Mouse (Mus musculus) cerebellum, adult 2 months (tissue): ENCODE data around the gene Lrrc75a.

Experiments used
- CTCF ChIP-seq: fragments of 200-500 bp; IDR thresholded peaks from 2 replicates; pipeline ENCODE4 v1.5.1; 2011; ENCODE audit warnings: low read depth, mild to moderate bottlenecking, control low read depth, low read length, moderate library complexity, borderline replicate concordance; ENCODE audit not compliant: insufficient read depth
- POLR2A ChIP-seq: fragments of 200-500 bp; IDR thresholded peaks from 2 replicates; pipeline ENCODE4 v1.6.1; 2011; ENCODE audit warnings: low read length, control low read depth, borderline replicate concordance; ENCODE audit not compliant: insufficient read depth

DNA sequence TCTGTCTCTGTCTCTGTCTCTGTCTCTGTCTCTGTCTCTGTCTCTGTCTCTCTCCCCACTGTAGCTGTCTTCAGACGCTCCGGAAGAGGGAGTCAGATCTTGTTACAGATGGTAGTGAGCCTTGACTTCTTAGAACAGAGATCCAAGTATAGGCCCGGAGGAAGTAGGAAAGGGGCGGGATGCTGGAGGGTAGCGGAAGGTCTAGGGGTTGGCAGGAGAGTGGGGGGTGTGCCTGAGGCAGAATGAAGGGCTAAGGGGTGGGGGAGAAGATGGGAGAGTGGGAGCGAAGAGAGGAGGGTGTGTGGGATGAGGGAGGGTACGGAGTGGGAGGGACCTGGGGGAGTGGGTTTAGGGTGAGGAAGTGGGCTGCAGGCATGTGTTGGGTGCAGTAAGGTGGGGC is 82.6 kb downstream of the Lrrc75a start:
- TF ChIP-seq POLR2A: no peak
- TF ChIP-seq CTCF: no peak
